Mouse (Mus musculus) kidney, postnatal 14 days (tissue): ENCODE measurements around the gene Gtsf1.
A peak's percentile ranks its signal among the peaks of the same experiment; 100 is the strongest.

Source experiments
- DNase-seq: peaks from one replicate; pipeline ENCODE4 v3.0.0; 2022; ENCODE audit warnings: mixed read lengths

Gtsf1 gene

DNA sequence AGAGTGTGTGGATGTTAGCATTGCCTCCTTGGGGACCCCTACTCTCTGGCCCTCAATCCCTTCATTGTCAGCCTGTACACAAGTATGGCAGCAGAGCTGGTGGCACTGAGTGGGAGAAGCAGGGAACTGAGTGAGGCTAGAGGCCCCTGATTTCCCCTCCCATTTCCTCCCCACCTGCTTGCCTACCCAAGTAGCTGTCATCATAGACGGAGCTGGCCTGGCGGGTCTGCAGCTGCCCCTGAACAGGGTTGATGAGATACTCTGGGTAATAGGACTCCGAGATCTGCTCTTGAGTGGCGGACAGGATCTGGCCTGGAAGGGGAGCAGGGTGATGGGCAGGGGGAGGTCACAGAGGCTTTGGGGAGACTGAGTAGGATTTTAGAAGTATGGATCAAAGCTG lies 74.1 kb downstream of the Gtsf1 start:
- DNase-seq: no peak

DNA sequence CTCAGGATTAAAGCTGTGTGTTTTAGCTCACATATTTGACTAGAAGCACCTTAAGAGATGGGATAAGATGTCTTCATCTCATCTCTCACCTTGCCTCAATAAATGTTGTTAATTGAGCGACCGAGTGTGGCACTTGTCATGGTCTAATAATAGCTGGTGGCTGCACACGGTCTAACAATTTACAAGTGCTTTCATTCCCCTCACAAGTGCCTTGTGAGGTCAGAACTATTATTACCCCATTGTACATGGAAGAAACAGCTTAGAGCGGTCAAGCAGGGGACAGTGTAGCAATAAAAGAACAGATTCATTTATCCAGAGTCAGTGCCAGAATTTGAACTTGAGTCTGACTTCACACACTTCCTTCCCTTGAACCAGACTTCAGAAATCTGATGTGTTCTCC lies 74.8 kb downstream of the Gtsf1 start:
- no peak for DNase-seq

DNA sequence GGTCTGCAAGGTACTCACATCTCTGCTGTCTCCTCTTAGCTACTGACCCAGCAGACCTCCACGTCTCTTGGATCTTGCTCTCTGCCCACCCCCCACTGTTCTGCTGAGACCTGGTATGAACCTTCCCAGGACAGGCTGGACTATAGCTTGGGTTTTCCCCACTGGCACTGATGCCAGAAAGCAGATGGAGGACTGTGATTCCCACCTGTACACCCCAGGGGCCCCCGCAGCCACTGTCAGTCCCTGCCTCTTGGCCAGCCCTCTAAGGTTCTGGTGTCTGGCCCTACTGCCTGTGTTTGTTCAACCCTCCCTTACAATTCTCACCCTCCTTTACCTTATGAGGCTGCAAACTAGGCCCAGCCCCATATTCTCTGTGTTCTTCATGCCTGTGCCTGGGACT lies 75.6 kb downstream of the Gtsf1 start:
- no peak for DNase-seq

DNA sequence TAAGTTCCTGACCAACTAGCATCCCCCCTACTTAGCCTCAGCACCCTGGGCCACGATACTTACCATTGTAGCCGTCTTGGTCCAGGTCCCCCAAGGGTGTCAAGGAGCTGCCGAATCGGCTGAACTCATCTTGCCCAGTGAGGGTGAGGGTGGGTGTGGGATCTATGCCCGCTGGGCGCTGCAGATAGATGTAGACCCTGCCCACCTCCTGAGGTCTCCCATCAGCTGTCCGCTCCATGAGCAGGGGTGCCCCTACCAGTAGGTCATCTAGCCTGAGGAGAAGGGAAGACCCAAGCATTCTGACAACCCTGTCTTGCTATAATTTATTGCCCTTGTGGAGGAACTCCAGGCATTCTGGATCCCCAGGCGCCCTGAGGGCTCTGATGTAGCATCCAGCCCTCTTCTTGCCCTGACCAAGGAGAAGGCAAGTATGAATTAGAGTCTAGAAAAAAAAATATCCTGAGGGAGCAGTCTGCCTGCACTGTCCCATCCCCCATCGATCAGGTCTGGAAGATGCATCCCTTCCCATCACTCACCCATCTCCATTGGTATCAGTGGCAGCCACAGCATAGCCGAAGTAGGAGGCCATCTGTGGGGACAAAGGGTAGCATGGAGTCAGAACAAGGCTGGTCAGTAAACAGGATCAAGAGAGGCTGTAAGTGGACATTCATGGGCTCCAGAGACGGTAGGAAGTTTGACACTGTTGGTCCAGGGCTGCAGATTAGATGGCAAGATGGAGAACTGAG lies 76.6 kb downstream of the Gtsf1 start:
- no peak for DNase-seq

DNA sequence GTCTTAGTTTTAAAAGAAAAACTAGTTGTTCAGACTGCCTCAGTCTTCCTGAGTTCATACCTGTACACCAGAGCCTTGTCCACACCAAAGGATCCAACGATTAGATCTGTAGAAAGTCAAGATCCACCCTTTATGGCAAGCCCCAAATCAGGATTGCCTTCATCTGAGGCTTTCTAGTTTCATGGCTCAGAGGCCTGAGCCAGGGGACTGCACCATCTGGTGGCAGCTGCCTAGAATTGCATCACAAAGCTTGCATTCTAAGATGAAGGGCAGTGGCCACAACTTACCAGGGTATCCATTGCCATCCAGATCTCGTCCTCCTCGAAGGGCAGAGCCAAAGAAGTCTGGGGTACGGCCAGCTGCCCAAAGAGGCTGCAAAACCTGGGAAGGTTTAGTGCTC lies 77.4 kb downstream of the Gtsf1 start:
- DNase-seq: peak; percentile 53
